Mouse (Mus musculus): Measurements from ENCODE around the gene Maml2.

DNA sequence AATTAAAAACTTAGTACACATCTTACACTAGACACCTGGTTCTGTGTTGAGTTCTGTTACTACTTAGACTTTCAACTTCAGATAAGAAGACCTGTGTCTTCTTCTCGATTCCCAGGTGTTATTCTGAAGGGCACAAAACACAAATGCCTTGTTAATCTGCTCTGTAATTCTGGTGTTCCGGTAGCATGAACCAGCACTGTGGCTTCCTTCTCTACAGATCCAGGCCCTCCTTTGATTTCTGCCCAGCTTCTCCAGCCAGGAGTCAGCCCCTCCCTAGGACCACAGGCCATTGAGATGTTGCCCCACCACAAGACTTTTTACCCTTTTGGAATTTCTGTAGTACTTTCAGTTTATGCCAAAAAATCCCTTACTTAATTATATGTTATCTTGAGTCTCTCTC lies 196.0 kb downstream of the Maml2 start:
- TF ChIP-seq CTCF (IDR thresholded peaks at IDR 0.05; ENCODE audit: insufficient read depth, low read depth, low read length): no peak
- TF ChIP-seq POLR2A (IDR thresholded peaks at IDR 0.05; ENCODE audit: insufficient read depth, low read depth, low read length): no peak
